Mouse (Mus musculus) cerebellum, adult 2 months (tissue): ENCODE measurements at regions not wholly inside any gene's neighbourhood (a gene's known extent, or its start where the extent isn't known, plus 50 kb on each side); places are given as distances from the start of the nearest gene placed in this dataset.

ENCODE experiments used
- CTCF ChIP-seq: fragments of 200-500 bp; IDR thresholded peaks from 2 replicates; pipeline ENCODE4 v1.5.1; 2011; ENCODE audit warnings: low read depth, mild to moderate bottlenecking, control low read depth, low read length, moderate library complexity, borderline replicate concordance; ENCODE audit not compliant: insufficient read depth
- POLR2A ChIP-seq: fragments of 200-500 bp; IDR thresholded peaks from 2 replicates; pipeline ENCODE4 v1.6.1; 2011; ENCODE audit warnings: low read length, control low read depth, borderline replicate concordance; ENCODE audit not compliant: insufficient read depth

DNA sequence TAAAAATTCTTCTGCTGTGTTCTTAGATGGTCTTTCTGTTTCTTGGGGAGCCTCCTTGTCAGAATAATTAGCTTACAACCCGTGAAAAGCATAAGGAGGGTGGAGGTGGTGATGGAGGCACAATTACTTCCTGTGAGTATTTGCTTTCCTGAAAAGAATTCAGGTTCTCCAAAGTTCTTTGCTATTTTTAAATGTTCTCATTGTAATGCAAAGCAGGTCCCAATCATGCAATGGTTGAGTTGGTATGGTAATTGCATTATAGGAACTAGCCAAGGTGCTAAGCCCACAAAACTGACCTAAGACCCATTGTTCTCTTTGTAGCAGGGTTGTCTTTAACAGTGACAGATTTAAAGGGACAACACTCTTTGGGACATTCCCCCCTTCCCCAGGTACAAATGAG, 179.1 kb downstream of the Kif20b start:
- TF ChIP-seq CTCF (no peak), POLR2A (no peak)
